Mouse (Mus musculus) spleen, adult 2 months (tissue): ENCODE results near the gene Teddm1b.

Experiments
- CTCF ChIP-seq: fragments of 200-500 bp; IDR thresholded peaks from 2 replicates; pipeline ENCODE4 v1.5.1; 2011; ENCODE audit warnings: mild to moderate bottlenecking, inconsistent platforms; ENCODE audit not compliant: insufficient read depth, insufficient read length, insufficient replicate concordance; ENCODE audit errors: extremely low read depth
- POLR2A ChIP-seq: fragments of 200-500 bp; IDR thresholded peaks from 2 replicates; pipeline ENCODE4 v1.6.1; 2011; ENCODE audit warnings: low read depth, low read length, inconsistent platforms

DNA sequence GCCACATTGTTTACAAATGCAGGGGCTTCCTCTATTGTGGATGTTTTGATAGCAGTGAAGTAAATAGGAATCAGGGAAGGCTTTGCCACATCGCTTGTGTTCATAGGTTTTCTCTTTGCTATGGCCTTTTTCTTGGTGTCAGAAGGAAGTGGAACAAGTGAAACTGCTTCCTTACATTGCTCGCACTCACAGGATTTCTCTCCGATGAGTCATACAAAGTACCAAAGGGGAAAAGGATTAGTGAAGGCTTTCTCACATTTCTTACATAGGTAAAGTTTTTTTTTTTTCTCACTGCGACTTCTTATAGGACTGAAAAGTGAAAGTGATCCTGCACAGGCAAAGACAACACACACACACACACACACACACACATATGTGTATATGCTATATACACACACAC is 38.1 kb upstream of the Teddm1b start:
- no peak for TF ChIP-seq POLR2A
- TF ChIP-seq CTCF = no peak
